Mouse (Mus musculus): ENCODE data around the gene Irf9.
A peak's percentile ranks its signal among the peaks of the same experiment; 100 is the strongest.

The Irf9 gene

DNA sequence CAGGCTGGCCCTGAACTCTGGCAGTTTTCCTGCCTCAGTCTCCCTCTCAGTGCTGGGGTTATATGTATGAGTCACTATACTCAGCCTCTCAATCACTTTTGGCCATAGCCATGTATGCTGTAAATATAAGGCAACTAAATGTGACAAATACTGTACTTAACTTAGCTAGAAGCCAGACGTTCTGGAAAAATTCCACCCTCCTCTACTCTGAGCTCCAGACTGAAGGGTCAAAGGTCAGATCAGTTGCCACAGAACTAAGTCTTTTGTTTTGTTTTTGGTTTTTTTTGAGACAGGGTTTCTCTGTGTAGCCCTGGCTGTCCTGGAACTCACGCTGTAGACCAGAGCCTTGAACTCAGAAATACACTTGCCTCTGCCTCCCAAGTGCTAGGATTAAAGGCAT is 12.5 kb downstream of the Irf9 start:
- no peak for DNase-seq (ENCODE audit: low spot score)

DNA sequence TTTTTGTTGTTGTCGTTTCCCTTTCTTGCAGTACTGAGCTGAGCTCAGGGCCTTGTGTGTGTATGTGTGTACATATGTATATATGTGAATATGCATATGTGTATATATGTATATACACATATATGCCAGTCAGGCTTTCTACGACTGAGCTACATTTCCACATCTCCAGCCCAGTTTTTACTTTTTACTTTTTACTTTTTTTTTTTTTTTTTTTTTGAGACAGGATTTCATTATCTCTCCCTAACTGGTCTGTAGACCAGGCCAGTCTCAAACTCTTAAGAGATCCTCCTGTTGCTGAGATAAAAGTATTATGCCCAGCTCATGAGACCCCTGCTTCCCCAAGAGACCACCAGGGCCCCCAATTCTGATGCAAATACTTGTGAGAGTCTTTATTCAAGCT is 13.5 kb downstream of the Irf9 start:
- DNase-seq (ENCODE audit: low spot score): no peak

- DNase-seq (ENCODE audit: low spot score): peak; percentile 88
Observed at GRCm38 (mm10) chr14:55617822-55618221, 14.5 kb downstream of the Irf9 start, which contains the start of gene Rec8. Gene Rec8, plus strand, starts transcription at chr14:55618037.

GRCm38 (mm10) chr14:55618486-55619195 is 15.3 kb downstream of the Irf9 start:
- DNase-seq (ENCODE audit: low spot score): no peak

GRCm38 (mm10) chr14:55628077-55628827 is 24.9 kb downstream of the Irf9 start:
- no peak for DNase-seq (ENCODE audit: low spot score)

- no peak for DNase-seq (ENCODE audit: low spot score)
Observed at GRCm38 (mm10) chr14:55629312-55629711, 25.9 kb downstream of the Irf9 start.

DNA sequence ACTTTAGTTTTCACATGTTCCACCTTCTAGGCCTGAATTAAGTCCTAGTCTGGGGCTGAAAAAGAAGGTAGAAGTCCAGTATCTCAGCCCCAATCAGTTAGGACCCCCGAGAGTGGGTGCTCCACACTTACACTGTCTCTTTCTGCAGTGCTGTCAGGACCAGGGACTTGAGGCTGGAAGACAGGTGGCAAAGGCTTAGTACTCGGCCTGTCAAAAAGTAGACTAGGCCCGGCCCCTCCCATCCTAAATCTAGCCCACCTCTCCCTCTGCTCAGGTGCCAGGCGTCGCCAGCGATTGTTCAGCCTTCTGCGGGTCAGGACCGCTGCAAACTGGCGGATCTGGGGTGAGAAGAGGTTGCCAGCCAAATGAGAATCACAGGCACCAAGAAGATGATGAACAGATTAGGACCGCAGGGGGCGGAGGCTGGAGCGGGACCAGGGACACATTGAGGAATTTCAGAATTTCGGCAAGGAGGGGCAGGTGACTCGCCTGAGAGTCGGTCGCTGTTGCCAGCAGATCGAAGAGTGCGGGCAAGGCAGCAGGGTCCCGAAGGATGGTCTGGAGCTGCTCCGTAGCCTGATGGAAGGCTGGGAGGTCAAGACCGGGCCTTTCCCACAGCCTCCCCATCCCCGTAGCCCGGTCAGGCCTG is 31.6 kb downstream of the Irf9 start:
- peak; percentile 56 for DNase-seq (ENCODE audit: low spot score)

DNA sequence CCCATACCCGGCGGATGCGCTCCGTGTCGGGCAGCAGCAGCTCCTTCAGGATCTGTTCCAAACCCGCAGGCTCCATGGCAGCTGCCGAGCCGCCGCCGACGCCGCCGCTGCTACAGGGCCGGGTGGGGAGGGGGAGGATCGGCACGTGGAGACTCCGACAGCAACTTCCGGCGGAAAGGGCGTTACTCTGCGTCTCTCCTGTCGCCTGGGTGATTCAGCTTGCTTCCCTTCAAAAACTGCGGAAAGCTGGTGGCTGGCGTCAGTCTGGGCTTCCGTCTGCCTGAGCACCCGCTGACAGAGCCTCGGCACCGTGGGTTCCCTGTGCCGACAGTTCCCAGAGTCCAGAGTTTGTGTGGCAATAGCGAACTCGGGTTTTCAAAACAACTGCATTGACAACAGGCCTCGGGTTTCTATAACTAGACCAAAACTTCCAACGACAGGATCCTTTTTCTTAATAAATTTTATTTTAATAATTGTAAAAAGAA is 32.2 kb downstream of the Irf9 start, which contains the start of gene Ipo4:
TSS of gene Ipo4 (minus strand) at position 435 of the 485 bp plus-strand sequence.
- peak; percentile 88 for DNase-seq (ENCODE audit: low spot score)

DNA sequence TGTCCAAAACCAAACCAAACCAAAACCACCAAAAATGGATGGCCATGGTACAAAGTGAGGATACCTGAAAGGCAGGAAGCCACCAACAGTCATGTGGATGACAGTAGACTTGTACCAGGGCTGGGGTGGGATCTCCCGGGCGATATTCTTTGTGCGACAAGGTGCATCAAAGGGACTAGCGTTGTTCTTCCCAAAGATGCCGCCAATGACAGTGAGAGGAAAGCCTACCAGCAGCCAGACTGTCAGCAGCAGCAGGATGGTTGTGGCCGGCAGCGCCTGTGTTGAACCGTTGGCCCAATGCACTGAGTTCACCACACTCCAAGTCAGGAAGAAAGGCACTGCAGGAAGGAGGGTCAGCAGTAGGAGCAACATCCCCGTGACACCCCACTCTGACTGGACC is 34.4 kb downstream of the Irf9 start, which contains the start of gene Gm49378:
TSS of gene Gm49378 (minus strand) at position 101 of the 400 bp plus-strand sequence.
- DNase-seq (ENCODE audit: low spot score): no peak

- no peak for DNase-seq (ENCODE audit: low spot score)
Observed at GRCm38 (mm10) chr14:55640816-55641215, 37.4 kb downstream of the Irf9 start.

- DNase-seq (ENCODE audit: low spot score): no peak
Observed at GRCm38 (mm10) chr14:55641291-55641690, 37.9 kb downstream of the Irf9 start.

- DNase-seq (ENCODE audit: low spot score): no peak
Observed at GRCm38 (mm10) chr14:55642679-55643059, 39.3 kb downstream of the Irf9 start.

DNA sequence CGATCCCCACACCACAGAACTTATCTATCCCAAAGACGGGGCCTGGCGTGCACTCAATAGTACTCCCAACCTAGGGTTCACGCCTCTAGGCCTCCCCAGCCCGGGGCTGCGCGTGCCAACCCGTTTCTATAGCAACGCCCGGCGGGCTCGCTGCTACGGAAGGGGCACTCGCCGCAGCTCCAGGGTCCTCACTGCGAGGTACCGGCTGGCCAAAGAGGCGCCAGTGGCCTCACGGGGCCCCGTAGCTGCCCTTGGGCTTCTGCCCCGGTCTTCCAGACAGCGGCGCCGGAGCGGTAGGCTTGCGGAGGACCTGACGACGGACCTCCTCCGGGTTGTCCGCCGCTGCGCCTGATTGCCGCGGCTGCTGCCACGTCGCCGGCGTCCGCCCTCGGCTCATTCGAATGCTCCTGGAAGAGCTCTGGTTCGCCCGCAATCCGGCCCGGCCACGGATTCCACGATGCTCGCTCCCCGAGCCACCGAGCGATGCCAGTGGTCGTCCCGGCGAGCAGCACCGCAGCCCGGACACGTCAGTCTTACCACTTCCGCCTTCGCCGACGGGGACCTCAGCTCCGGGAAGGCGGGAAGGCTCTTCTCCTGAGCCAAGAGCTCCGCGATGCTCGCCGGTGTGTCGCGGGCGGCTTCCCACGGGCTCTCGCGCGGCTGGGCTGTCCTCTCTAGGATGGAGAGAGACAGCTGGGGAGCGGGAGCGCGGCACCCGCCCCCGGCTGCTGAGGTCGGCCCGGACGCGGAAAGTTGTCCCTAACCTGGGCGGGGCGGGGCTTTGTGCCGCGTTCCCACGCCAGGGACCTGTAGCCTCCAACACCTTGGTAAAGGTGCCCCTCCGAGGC is 39.9 kb downstream of the Irf9 start, which contains the start of gene Tm9sf1:
TSS of gene Tm9sf1 (minus strand) at position 747 of the 848 bp plus-strand sequence.
- peak; percentile 86 for DNase-seq (ENCODE audit: low spot score)

- DNase-seq (ENCODE audit: low spot score): no peak
Observed at GRCm38 (mm10) chr14:55644261-55644888, 41.0 kb downstream of the Irf9 start.

- DNase-seq (ENCODE audit: low spot score): no peak
Observed at GRCm38 (mm10) chr14:55649884-55650283, 46.5 kb downstream of the Irf9 start, which contains the start of gene Tssk4. Gene Tssk4, plus strand, starts transcription at chr14:55650184.

DNA sequence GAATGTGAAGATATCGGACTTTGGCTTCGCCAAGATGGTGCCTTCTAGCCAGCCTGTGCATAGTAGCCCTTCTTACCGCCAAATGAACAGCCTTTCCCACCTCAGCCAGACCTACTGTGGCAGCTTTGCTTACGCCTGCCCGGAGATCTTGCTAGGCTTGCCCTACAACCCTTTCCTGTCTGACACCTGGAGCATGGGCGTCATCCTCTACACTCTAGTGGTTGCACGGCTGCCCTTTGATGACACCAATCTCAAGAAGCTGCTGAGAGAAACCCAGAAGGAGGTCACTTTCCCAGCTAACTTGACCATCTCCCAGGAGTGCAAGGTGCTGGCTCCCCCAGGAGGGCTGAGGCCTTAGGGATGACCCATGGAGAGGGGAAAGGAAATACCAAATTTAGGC is 48.2 kb downstream of the Irf9 start:
- no peak for DNase-seq (ENCODE audit: low spot score)

- DNase-seq (ENCODE audit: low spot score): no peak
Observed at GRCm38 (mm10) chr14:55656935-55657334, 53.6 kb downstream of the Irf9 start.

DNA sequence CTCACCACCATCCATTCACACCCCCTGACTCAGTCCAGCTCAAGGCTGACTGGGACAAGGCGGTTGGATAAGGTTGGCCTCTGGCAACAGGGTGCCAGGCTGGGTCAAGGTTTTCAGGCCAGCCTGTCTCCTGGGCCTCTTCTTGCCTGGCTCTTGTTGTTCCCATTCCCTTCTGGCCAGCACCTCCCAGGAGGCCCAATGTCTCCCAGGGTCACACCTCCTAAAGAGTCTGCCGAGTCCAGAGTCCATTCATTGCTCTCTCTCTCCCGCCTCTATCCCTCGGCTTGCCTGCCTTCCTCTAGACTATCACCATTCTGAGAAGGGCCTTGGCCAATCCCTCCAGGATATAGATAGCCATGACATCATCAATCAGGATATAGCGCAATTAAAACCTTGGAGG is 54.6 kb downstream of the Irf9 start:
- DNase-seq (ENCODE audit: low spot score): no peak
